Mouse (Mus musculus) ES-Bruce4 (cell line): ENCODE measurements at regions not wholly inside any gene's neighbourhood (a gene's known extent, or its start where the extent isn't known, plus 50 kb on each side); places are given as distances from the start of the nearest gene placed in this dataset.

Source experiments
- CTCF ChIP-seq: IDR thresholded peaks from one replicate; pipeline ENCODE4 v1.8.1; 2011; ENCODE audit warnings: low read depth, low read length
- EP300 ChIP-seq: IDR thresholded peaks from 2 replicates; pipeline ENCODE4 v1.6.1; 2011; ENCODE audit warnings: low read depth, low read length; ENCODE audit not compliant: insufficient read depth
- POLR2A ChIP-seq: IDR thresholded peaks from one replicate; pipeline ENCODE4 v1.8.1; 2011; ENCODE audit warnings: low read length; ENCODE audit not compliant: insufficient read depth

DNA sequence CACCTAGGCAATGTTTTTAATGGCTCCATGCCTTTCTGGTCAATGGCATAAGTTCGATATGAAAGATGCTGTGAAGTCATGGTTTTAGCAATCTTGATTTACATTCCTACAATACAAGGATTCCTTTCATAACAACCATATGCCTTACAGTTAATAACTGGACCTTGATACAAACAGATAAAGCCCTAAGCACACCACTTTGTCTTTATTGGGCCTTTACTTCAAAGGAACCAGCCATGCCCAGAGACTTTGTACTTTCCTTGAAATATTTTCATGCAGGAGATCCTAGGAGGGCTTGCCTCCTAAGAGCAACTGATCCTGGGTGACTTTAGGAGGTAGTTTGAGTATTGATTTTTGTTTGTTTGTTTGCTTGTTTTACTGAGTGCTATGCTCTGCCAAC, 77.1 kb upstream of the Grik1 start:
- no peak for TF ChIP-seq POLR2A
- no peak for TF ChIP-seq CTCF
- TF ChIP-seq EP300 = no peak
